Mouse (Mus musculus): ENCODE data around the gene Maats1. TPM values are rescaled to one million over a fixed set of nuclear protein-coding genes. Genes with fewer than 3 reads are reported as not detected.

Gene Maats1
- 1 to 10 TPM; 1.4 TPM for total RNA-seq (2021)

DNA sequence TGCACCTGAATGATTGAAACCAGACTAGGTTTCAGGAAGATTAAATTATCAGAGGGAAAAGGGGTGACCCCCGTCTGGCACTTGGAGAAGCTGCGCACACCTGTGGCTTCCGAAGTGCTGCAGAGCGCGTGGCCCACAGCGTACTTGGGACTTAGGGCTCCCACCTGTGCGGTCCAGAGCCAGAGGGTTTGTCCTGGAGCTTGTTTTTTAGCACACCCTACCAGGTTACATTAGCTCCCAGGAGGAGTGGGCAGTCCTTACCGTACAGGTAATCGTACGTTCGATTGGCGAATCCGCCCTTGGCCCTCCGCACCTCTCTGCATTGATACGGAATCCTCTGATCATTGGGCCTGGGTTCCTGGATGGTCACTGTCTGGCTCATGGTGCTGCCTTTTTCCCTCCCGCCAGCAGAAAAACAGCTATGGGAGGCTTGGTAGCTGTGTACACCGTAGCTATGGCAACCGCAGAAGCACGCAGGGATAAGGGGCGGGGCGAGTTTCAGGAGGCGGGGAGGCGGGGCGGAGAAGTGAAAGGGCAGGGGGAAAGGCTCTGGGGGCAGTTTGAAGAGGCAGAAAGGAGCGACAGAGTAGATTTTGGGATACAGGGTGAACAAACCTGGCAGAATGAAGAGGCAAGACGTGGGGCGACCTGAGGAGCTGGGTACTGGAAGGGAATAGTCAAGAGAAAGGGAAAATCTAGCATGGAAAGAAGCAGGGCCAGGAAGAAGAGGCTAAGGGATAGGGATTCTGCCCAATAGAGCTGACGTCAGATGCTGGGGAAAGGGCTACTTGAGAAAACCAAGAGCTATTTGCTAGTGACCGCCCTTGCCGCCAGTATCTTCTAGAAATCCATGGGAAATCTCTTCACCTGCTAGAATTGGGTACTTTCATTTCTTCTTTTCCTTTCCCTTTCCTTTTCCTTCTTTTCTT, at the start of gene Maats1:
Maats1 (minus strand) TSS at position 748 of the 929 bp plus-strand sequence.
- intact Hi-C loops (cut with DNase I) = no loop called here
- DNase-seq (ENCODE audit: low spot score in 2 of 2) = peak; percentile 64 to 76

DNA sequence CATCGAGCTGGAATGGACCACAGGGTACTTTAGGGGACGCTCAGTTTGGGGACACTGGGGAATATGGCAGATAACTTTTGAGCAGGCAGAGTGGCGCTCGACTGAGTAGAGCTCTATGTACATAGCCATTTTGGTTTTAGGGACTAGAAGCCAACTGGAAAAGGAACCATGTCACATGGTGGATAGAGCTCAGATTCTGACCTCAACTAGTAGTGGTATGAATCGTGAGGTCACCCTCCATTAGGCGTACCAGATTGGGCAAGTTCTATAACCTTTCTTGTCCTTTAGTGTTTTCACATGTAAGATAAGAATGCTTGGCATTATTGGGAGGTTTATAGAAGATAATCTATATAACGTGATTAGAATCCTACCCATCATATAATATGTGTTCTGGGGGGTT, 48.4 kb upstream of the Maats1 start:
- intact Hi-C loops (cut with DNase I) = no loop called here
- no peak for DNase-seq (ENCODE audit: low spot score in 2 of 2)

DNA sequence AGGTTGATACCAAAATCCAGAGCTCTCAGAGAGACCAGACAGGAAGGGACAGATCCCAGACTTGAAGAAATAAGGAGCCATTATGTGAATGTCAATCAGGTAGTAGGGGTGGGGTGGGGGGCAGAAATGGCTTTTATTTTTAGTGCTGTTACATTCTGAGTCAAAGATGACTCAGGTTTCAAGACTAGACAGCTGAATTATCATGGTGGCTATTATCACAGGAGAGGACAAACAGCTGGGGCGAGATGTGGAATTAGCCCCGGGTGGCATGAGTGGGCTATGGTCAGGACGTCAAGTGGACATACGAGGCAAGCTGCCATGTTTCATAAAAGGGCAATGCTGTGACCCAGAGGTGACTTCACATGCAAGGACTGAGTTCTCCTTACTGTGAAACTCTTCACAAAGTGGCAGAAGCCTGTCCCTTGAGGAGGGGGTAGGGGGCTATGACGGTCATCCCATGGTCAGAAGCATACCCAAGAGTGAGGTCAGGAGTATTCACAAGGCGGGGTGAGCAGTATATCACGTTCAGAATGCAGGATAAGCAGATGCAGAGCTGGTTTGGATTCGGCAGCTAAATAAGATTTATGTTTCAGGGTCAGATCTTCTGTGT, 47.4 kb upstream of the Maats1 start:
- intact Hi-C loops (cut with DNase I) = no loop called here
- DNase-seq (ENCODE audit: low spot score in 2 of 2) = no peak

DNA sequence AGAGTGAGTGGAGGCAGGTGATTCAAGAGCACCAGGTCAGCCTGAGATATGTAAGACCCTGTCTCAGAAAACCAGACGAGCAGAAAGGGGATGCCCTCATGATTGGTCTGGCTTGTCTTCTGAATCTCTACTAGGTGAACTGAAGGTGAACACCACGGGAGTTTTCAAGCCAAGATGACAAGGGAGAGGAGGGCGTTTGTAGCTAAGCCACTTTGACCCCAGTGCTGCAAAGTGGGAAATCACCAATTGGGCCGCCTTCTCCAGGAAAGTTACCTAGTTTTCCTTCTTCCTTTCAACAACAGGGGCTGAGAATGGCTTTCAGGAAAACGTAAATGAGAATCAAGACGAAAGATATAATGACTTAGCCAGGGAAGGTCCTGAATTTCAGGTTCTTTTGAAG, 46.8 kb upstream of the Maats1 start:
- DNase-seq (ENCODE audit: low spot score in 2 of 2) = no peak
- intact Hi-C loops (cut with DNase I) = no loop called here

DNA sequence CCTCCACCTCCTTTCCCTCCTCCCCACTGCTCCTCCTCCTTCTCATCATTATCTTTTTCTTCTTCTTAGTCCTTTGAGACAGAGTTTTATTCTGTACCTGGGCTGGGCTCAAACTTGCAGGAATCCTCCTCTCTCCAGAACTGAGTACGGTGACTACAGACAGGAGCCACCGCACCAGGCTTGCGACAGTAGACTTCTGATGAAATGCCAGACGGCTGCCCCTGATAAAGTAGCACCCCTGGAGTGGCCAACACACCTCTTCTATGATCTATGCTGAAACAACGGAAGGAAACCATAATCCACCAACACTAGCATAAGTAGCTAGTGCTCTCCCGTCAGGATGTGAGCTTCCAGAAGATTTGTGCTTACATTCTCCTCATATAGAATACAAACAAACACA, 45.4 kb upstream of the Maats1 start:
- intact Hi-C loops (cut with DNase I) = no loop called here
- DNase-seq (ENCODE audit: low spot score in 2 of 2) = no peak

DNA sequence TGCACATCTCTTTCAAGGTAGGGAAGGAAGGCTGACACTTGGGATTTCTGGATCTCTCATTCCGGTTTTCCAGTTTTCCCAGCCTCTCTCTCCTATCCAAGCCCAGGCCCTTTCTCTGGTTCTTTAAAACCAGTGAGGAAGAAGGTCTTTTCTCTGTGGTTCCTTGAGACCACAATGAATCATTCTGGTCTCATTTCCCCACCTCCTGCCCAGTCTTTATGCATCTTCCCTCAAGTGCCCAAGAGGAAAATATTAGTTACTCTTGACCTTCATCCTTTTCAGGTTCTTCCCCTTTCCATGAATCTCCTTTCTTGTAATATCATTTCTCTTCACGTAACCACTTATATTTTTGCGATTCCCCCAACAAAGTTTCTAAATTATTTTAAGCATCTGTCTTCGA, 43.8 kb upstream of the Maats1 start:
- intact Hi-C loops (cut with DNase I) = no loop called here
- no peak for DNase-seq (ENCODE audit: low spot score in 2 of 2)

DNA sequence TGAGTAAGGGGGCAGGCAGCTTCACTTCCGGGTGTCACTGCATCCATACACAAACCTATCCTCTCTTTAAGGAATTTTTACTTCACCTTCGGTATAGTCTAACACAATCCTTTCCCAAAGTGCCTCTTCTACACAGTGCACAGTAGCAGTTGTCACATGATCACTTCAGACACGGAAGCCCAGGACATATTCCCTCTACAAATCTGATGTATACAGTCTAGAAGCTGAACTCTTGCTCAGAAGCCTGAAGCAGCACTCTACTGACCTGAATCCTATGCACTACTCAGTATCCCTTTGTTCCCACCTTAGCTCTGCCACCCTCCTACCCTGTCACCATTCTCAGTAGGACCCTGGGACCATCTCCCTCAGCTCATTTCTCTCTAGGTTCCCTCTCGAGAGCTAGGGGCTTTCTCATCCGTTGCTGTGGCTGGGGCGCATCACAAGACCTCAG, 43.3 kb upstream of the Maats1 start:
- intact Hi-C loops (cut with DNase I) = no loop called here
- DNase-seq (ENCODE audit: low spot score in 2 of 2) = no peak

DNA sequence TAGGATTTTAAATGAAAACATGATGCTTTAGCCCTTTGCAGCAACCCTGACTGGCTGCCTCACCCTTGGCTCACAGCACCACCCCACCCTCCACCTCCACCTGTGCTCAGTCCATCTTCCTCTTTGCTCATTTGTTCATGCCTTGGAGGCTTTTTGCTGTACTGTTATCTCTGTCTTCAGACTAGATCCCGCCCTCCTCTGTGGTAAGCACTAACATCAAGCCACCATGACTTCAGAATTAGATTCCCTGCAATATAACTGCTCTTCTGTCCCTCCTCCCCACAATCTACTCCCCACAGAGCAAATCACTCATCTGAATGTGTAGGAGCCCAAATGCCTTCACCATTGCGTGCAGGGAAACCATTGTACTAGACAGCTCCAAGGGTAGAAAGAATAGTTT, 41.7 kb upstream of the Maats1 start:
- no peak for DNase-seq (ENCODE audit: low spot score in 2 of 2)
- intact Hi-C loops (cut with DNase I) = no loop called here

DNA sequence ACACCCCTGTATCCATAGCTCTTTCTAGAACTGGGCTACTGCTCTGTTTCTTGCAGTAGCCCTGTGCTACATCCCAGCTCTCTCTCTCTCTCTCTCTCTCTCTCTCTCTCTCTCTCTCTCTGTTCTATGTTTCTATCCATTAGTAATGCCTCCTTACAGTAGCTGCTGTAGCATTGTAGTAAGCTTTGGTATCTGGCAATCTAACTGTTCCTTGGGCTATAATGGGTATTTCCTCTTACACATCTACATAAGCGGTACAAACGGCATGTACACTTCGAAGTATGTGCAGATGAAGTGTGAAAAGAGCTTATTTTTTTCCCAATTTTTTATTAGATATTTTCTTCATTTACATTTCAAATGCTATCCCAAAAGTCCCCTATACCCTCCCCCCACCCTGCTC, 38.0 kb upstream of the Maats1 start:
- intact Hi-C loops (cut with DNase I) = loop anchor here (5.0 kb wide), 1 partner anchor 102 kb away; no protein-coding TSS in a partner anchor
- DNase-seq (ENCODE audit: low spot score in 2 of 2) = no peak

DNA sequence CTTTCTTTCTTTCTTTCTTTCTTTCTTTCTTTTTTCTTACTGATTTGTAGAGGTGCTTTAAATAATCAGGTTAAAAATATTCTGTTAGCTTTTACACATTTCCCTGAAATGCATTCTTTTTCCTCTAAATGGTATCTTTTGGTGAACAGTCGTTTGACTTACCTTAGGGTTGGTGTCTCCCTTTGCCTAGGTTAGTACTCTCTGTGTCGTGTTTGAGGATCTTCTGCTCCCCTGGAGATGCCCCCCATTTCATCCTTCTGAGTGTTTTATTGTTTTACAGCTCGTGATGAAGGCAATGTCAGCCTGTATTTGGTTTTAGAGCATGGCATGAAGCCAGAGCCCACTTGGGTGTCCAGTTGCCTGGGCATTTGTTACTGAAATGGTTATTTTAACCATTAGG, 37.5 kb upstream of the Maats1 start:
- no peak for DNase-seq (ENCODE audit: low spot score in 2 of 2)
- intact Hi-C loops (cut with DNase I) = loop anchor here (5.0 kb wide), 1 partner anchor 103 kb away; no protein-coding TSS in a partner anchor

DNA sequence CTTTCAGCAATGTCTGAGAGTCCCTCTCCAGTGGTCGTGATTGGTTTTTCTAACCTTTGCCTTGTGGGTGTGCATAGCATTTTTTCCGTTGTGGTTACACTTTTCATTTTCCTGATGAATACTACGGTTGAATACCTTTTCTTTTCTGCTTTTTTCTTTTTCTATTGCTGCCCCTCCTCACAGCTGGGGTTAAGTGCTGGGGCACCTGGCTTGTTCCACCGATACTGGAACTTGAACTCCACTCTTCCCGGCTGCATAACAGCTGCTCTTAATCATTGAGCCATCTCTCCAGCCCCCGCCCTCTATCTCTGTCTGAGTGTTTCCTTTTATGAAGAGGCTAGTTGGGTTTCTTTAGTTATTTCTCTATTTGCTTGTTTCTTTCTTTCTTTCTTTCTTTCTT, 37.1 kb upstream of the Maats1 start:
- intact Hi-C loops (cut with DNase I) = loop anchor here (5.0 kb wide), 1 partner anchor 103 kb away; no protein-coding TSS in a partner anchor

DNA sequence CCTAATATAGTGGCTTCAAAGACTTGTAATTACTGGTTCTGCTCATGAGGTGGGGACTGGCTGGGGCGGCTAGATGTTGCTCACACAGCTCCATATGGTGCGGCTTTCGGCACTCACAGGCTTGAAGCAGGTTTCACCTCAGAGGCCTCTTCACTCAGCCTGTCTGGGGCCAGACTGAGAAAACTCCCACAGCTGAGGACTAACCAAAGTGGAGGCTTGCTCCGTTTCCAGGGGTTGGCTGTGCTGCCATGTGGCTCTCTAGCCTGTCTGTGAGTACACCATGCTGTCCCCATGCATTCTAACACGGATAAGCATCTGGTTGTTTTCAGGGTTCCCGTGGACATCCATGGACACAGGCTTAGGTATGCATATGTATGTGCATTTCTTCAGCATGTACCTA, 36.6 kb upstream of the Maats1 start:
- DNase-seq (ENCODE audit: low spot score in 2 of 2) = no peak
- intact Hi-C loops (cut with DNase I) = loop anchor here (5.0 kb wide), 1 partner anchor 104 kb away; no protein-coding TSS in a partner anchor

More for the DNA sequence above, 37.1 kb upstream of the Maats1 start:
- no peak for DNase-seq (ENCODE audit: low spot score in 2 of 2)

DNA sequence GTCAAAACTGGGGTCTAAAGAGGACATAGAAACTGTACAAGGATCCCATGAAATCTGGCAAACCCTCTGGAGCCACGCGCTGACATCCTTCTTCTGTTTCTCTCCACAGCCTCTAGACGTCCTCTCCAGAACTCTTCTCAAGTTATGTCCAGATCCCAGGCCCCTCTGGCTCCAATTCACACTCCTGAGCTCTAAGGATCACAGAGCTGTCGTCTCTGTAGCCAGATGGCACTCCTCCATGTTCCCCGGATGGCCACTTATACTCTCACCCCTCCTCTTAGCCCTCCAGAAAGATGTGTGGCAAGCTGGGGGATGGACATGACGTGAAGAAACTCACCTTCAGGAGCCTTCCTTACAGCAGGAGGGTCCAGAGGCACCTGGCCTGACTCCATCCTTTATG, 35.6 kb upstream of the Maats1 start:
- no peak for DNase-seq (ENCODE audit: low spot score in 2 of 2)
- intact Hi-C loops (cut with DNase I) = loop anchor here (5.0 kb wide), 1 partner anchor 105 kb away; no protein-coding TSS in a partner anchor

DNA sequence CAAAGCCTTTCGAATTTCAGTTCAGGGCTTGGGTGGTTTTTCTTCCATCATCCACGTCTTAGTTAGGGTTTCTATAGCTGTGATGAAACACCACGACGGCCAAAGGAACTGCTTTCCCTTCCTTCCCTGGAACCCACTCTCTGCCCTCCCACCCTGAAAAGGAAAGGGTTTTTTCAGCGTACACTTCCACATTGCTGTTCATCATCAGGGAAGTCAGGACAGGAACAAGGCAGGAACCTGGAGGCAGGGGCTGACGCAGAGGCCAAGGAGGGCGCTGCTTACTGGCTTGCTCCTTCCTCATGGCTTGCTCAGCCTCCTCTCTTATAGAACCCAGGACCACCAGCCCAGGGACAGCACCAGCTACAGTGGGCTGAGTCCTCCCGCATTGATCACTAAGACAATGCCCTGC, 34.9 kb upstream of the Maats1 start:
- no peak for DNase-seq (ENCODE audit: low spot score in 2 of 2)
- intact Hi-C loops (cut with DNase I) = loop anchor here (5.0 kb wide), 1 partner anchor 105 kb away; no protein-coding TSS in a partner anchor

DNA sequence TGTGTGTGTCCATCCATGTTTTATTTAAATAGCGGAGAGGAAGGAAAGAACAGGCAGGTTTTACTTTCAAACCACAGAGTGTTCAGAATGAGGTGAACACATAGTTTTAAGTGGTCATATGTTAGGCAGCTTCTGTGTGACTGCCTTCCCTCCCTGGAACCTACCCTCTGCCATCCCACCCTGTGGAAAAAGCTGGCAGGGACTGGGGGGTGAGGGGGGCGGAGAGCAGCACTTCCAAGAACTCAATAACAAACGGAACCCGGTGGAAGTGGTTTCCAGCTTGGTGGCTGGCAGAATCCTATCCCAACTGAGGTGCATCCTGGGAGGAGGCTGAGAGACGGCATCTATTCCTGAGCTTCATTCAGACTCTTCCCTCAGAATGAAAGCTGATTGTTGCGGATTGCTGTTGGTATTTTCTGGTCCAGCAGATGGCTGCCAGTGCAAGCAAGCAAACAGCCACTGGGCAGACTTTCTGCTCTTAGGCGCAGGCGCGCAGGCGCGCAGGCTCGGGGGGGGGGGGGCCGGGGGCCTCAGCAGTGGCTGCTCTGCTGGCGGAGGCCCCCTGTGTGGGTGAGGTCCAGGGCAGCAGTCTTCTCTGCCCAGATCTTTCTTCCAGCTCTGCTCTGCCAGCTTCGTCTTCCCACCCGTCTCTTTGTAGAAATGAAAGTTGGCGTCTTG, 34.4 kb upstream of the Maats1 start:
- intact Hi-C loops (cut with DNase I) = loop anchor here (5.0 kb wide), 1 partner anchor 106 kb away; no protein-coding TSS in a partner anchor

DNA sequence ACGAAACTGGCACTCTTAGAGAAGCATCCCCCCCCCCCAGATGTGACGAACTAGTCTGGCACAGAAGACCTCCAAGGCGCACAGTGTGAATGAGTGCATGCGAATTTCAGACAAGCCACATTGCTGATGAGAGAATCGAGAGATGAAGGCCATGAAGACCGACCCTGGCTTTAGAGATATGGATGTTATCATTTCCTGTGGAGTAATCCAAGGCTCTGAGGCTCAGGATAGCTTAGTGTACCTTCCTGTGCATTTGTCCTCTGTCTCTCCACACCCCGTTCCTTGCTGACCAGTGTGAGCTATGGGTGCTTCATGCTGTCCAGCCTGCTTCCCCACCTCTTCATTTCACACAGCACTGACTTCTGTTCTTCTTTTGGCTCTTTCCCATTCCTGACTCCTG, 33.2 kb upstream of the Maats1 start:
- no peak for DNase-seq (ENCODE audit: low spot score in 2 of 2)
- intact Hi-C loops (cut with DNase I) = loop anchor here (5.0 kb wide), 1 partner anchor 107 kb away; no protein-coding TSS in a partner anchor

More for the DNA sequence above, 34.4 kb upstream of the Maats1 start:
- peak; percentile 72 to 75 for DNase-seq (ENCODE audit: low spot score in 2 of 2)

DNA sequence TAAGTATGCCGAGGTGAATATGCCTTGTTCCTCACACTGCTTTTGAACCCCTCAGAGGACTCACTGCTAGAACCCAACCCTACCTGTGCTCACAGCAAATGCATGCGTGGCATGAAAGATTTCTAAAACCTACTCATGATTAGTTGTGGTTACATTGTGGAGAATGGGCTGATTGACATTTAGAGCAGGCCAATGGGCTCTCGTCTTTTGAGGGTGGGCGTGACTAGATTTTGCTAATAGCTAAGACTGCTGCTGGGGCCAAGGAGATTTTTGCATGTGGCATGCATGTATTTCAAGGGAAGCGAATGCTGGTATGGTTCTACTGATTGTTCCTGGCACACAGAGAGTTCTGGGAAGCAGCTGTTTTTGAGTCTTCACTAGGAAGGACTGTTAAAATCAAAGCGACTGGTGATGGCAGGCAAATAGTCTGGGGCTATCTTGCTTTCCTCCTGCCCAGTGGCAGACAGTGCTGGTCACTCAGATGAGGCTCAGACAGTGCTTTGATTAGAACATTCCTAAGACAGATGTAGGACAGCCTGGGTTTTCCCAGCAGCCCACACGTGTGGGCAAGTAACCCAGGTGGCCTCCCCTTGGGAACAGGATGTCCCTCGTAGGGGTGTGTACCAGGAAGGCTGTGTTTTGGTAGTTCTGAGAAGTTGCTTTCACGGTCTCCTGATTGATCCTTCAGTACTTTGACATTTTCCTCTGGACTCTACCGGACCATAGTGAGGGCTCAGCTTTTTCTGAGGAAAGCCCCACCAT, 32.6 kb upstream of the Maats1 start:
- DNase-seq (ENCODE audit: low spot score in 2 of 2) = no peak
- intact Hi-C loops (cut with DNase I) = loop anchor here (5.0 kb wide), 1 partner anchor 108 kb away; no protein-coding TSS in a partner anchor

DNA sequence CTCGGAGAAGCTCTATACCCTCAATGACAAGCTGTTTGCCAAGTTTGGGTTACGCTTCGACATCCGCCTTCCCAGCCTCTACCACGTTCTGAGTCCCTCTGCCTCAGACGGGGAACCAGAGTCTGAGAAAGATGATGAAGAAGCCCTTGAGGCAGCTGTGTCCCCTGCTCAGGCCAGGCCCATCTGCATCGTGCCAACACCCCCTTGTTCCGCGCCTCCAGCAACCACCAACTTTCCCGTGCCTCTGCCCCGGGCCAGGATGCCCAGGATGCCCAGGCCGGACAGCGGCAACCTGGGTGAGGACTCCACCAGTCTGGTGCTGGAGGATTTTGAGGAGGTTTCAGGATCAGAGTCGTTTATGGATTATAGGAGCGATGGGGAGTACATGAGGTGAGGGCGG, 32.0 kb upstream of the Maats1 start:
- DNase-seq (ENCODE audit: low spot score in 2 of 2) = no peak
- intact Hi-C loops (cut with DNase I) = no loop called here

DNA sequence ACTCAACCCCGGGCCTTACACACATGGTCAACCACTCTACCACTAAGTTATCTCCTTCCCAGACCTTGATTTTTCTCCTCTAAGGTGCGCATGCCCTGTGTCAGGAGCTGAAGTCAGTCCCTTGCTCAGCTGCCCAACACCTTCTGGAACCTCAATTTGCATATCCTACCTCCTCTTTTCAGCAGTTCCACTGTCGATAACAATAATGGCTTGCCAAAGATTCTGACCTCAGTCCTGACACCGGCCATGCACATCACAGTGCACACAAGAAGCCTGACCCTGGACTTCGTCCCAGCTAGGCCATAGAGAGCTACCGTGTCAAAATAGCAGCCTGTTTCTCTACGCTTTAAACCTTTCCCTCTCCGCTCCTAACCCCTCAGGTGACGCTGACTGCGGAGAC, 31.5 kb upstream of the Maats1 start:
- intact Hi-C loops (cut with DNase I) = no loop called here
- no peak for DNase-seq (ENCODE audit: low spot score in 2 of 2)
